Mouse (Mus musculus) lung, postnatal 36 days (tissue): ENCODE data around the gene Tas2r120.
"Not testable (repeated sequence)": the region's sequence is repeated elsewhere in the genome, so short reads cannot be mapped to it uniquely, and the experiment has no call there.

Experiments
- DNase-seq: peaks from one replicate; pipeline ENCODE4 v3.0.0; 2022; ENCODE audit warnings: mixed read lengths

Gene Tas2r120

GRCm38 (mm10) chr6:132656653-132657052 is at the start of gene Tas2r120:
Gene Tas2r120 (plus strand): TSS chr6:132656953.
- DNase-seq = no peak

GRCm38 (mm10) chr6:132649399-132649798 is 7.4 kb upstream of the Tas2r120 start:
- DNase-seq = no peak

GRCm38 (mm10) chr6:132651426-132651825 is 5.3 kb upstream of the Tas2r120 start, which contains the start of gene A630073D07Rik:
Gene A630073D07Rik (minus strand): TSS chr6:132651526.
- DNase-seq = no peak

- DNase-seq = not testable (repeated sequence)
Measured at GRCm38 (mm10) chr6:132691596-132691995, 34.8 kb downstream of the Tas2r120 start.

- DNase-seq = no peak
Measured at GRCm38 (mm10) chr6:132700907-132701306, 44.2 kb downstream of the Tas2r120 start, which contains the start of gene Tas2r121. Gene Tas2r121 (minus strand): TSS chr6:132701007.
